Mouse (Mus musculus): ENCODE data around the gene Mier1. TPM values are rescaled to one million over a fixed set of nuclear protein-coding genes. Genes with fewer than 3 reads are reported as not detected.
"Not testable (repeated sequence)": the region's sequence is repeated elsewhere in the genome, so short reads cannot be mapped to it uniquely, and the experiment has no call there.

Mier1 gene
- polyA plus RNA-seq, 1 experiment: 78.0 TPM

- no peak overlapping the region for H3K27ac ChIP-seq (ENCODE audit: control insufficient read depth, insufficient read depth, low read depth, low read length, poor library complexity)
- TF ChIP-seq POLR2A (IDR thresholded peaks at IDR 0.05; ENCODE audit: borderline replicate concordance, control insufficient read depth, low read depth, low read length) (no peak), CTCF (IDR thresholded peaks at IDR 0.05; ENCODE audit: control insufficient read depth, insufficient read depth, low read length) (no peak)
- H3K4me1 ChIP-seq (ENCODE audit: control insufficient read depth, insufficient read depth, low read length): peaks cover 3% of the 10 kb centered on the region; the same call in 1 of the 2 replicates
- no peak overlapping the region for H3K4me3 ChIP-seq (replicated peaks; ENCODE audit: control insufficient read depth, low read depth, low read length)
Observed at GRCm38 (mm10) chr4:103123606-103124005, 9.4 kb downstream of the Mier1 start.

- TF ChIP-seq POLR2A (IDR thresholded peaks at IDR 0.05; ENCODE audit: borderline replicate concordance, control insufficient read depth, low read depth, low read length) (no peak), CTCF (IDR thresholded peaks at IDR 0.05; ENCODE audit: control insufficient read depth, insufficient read depth, low read length) (no peak)
- WGBS: 66% methylated on average over 4 of the region's 4 CpGs
- Histone ChIP-seq H3K4me1 (ENCODE audit: control insufficient read depth, insufficient read depth, low read length) (peaks cover 2% of the 10 kb centered on the region; the same call in 1 of the 2 replicates), H3K4me3 (replicated peaks; ENCODE audit: control insufficient read depth, low read depth, low read length) (no peak overlapping the region), H3K27ac (ENCODE audit: control insufficient read depth, insufficient read depth, low read depth, low read length, poor library complexity) (no peak overlapping the region)
Observed at GRCm38 (mm10) chr4:103126533-103126932, 12.3 kb downstream of the Mier1 start.

GRCm38 (mm10) chr4:103136946-103137345 lies 22.8 kb downstream of the Mier1 start:
- Histone ChIP-seq H3K27ac (ENCODE audit: control insufficient read depth, insufficient read depth, low read depth, low read length, poor library complexity) (no peak overlapping the region), H3K4me3 (replicated peaks; ENCODE audit: control insufficient read depth, low read depth, low read length) (no peak overlapping the region)

GRCm38 (mm10) chr4:103146339-103146738 lies 32.1 kb downstream of the Mier1 start:
- no peak overlapping the region for H3K27ac ChIP-seq (ENCODE audit: control insufficient read depth, insufficient read depth, low read depth, low read length, poor library complexity)
- no peaks in the 10 kb centered on the region for H3K4me1 ChIP-seq (ENCODE audit: control insufficient read depth, insufficient read depth, low read length)
- no peak overlapping the region for H3K4me3 ChIP-seq (replicated peaks; ENCODE audit: control insufficient read depth, low read depth, low read length)
- TF ChIP-seq CTCF (IDR thresholded peaks at IDR 0.05; ENCODE audit: control insufficient read depth, insufficient read depth, low read length) (peak; percentile 87), POLR2A (IDR thresholded peaks at IDR 0.05; ENCODE audit: borderline replicate concordance, control insufficient read depth, low read depth, low read length) (no peak)
- 51% methylated on average over 5 of the region's 5 CpGs for WGBS

More at GRCm38 (mm10) chr4:103136946-103137345, 22.8 kb downstream of the Mier1 start:
- TF ChIP-seq POLR2A (IDR thresholded peaks at IDR 0.05; ENCODE audit: borderline replicate concordance, control insufficient read depth, low read depth, low read length): no peak
- TF ChIP-seq CTCF (IDR thresholded peaks at IDR 0.05; ENCODE audit: control insufficient read depth, insufficient read depth, low read length): no peak
- H3K4me1 ChIP-seq (ENCODE audit: control insufficient read depth, insufficient read depth, low read length): no peaks in the 10 kb centered on the region
- 16% methylated on average over 1 of the region's 1 CpGs for WGBS

- Histone ChIP-seq H3K4me3 (replicated peaks; ENCODE audit: control insufficient read depth, low read depth, low read length) (no peak overlapping the region), H3K27ac (ENCODE audit: control insufficient read depth, insufficient read depth, low read depth, low read length, poor library complexity) (no peak overlapping the region), H3K4me1 (ENCODE audit: control insufficient read depth, insufficient read depth, low read length) (no peaks in the 10 kb centered on the region)
- no peak for TF ChIP-seq CTCF (IDR thresholded peaks at IDR 0.05; ENCODE audit: control insufficient read depth, insufficient read depth, low read length)
- TF ChIP-seq POLR2A (IDR thresholded peaks at IDR 0.05; ENCODE audit: borderline replicate concordance, control insufficient read depth, low read depth, low read length): no peak
- WGBS: 93% methylated on average over 5 of the region's 5 CpGs
Observed at GRCm38 (mm10) chr4:103151946-103152345, 37.8 kb downstream of the Mier1 start.

GRCm38 (mm10) chr4:103158781-103159180 lies 44.6 kb downstream of the Mier1 start:
- H3K27ac ChIP-seq (ENCODE audit: control insufficient read depth, insufficient read depth, low read depth, low read length, poor library complexity): no peak overlapping the region
- TF ChIP-seq CTCF (IDR thresholded peaks at IDR 0.05; ENCODE audit: control insufficient read depth, insufficient read depth, low read length) (no peak), POLR2A (IDR thresholded peaks at IDR 0.05; ENCODE audit: borderline replicate concordance, control insufficient read depth, low read depth, low read length) (no peak)
- 91% methylated on average over 4 of the region's 4 CpGs for WGBS

GRCm38 (mm10) chr4:103166198-103166597 lies 52.0 kb downstream of the Mier1 start:
- H3K4me3 ChIP-seq (replicated peaks; ENCODE audit: control insufficient read depth, low read depth, low read length); H3K4me1 ChIP-seq (ENCODE audit: control insufficient read depth, insufficient read depth, low read length); H3K27ac ChIP-seq (ENCODE audit: control insufficient read depth, insufficient read depth, low read depth, low read length, poor library complexity): not testable (repeated sequence)
- 88% methylated on average over 1 of the region's 1 CpGs for WGBS

More at GRCm38 (mm10) chr4:103158781-103159180, 44.6 kb downstream of the Mier1 start:
- Histone ChIP-seq H3K4me1 (ENCODE audit: control insufficient read depth, insufficient read depth, low read length) (no peaks in the 10 kb centered on the region), H3K4me3 (replicated peaks; ENCODE audit: control insufficient read depth, low read depth, low read length) (no peak overlapping the region)

GRCm38 (mm10) chr4:103171256-103171655 lies 57.1 kb downstream of the Mier1 start:
- 91% methylated on average over 3 of the region's 3 CpGs for WGBS
- Histone ChIP-seq H3K27ac (ENCODE audit: control insufficient read depth, insufficient read depth, low read depth, low read length, poor library complexity) (no peak overlapping the region), H3K4me3 (replicated peaks; ENCODE audit: control insufficient read depth, low read depth, low read length) (no peak overlapping the region), H3K4me1 (ENCODE audit: control insufficient read depth, insufficient read depth, low read length) (no peaks in the 10 kb centered on the region)
- TF ChIP-seq CTCF (IDR thresholded peaks at IDR 0.05; ENCODE audit: control insufficient read depth, insufficient read depth, low read length) (no peak), POLR2A (IDR thresholded peaks at IDR 0.05; ENCODE audit: borderline replicate concordance, control insufficient read depth, low read depth, low read length) (no peak)

GRCm38 (mm10) chr4:103173507-103173906 lies 59.3 kb downstream of the Mier1 start:
- WGBS: 81% methylated on average over 6 of the region's 6 CpGs
- Histone ChIP-seq H3K4me3 (replicated peaks; ENCODE audit: control insufficient read depth, low read depth, low read length) (no peak overlapping the region), H3K4me1 (ENCODE audit: control insufficient read depth, insufficient read depth, low read length) (no peaks in the 10 kb centered on the region), H3K27ac (ENCODE audit: control insufficient read depth, insufficient read depth, low read depth, low read length, poor library complexity) (no peak overlapping the region)
- TF ChIP-seq CTCF (IDR thresholded peaks at IDR 0.05; ENCODE audit: control insufficient read depth, insufficient read depth, low read length) (no peak), POLR2A (IDR thresholded peaks at IDR 0.05; ENCODE audit: borderline replicate concordance, control insufficient read depth, low read depth, low read length) (no peak)
